Mouse (Mus musculus) CH12.LX (cell line): ENCODE results near the gene Ccdc188. TPM values are rescaled to one million over a fixed set of nuclear protein-coding genes. Genes with fewer than 3 reads are reported as not detected.

ENCODE experiments used
- DNase-seq: peaks from one replicate; pipeline ENCODE4 v3.0.0-alpha.2; 2013; ENCODE audit errors: extremely low read depth
- H3K27ac ChIP-seq: 2 replicates; pipeline ENCODE4 v1.5.1; 2012; ENCODE audit warnings: low read depth, mild to moderate bottlenecking, control low read depth, moderate library complexity; ENCODE audit not compliant: insufficient read depth
- H3K27me3 ChIP-seq: replicated peaks from 2 replicates; pipeline ENCODE3; 2012; ENCODE audit warnings: inconsistent platforms
- H3K36me3 ChIP-seq, 2 experiments: replicated peaks in 1 of 2; 2 replicates each; pipeline versions ENCODE3 to v1.6.1; 2012; ENCODE audit warnings: inconsistent platforms in 1 of 2, low read length in 1 of 2, mild to moderate bottlenecking in 1 of 2, mixed read lengths in 1 of 2, moderate library complexity in 1 of 2; ENCODE audit not compliant: control insufficient read depth in 1 of 2, insufficient read depth in 1 of 2
- H3K4me1 ChIP-seq, 2 experiments: 2 replicates each; pipeline ENCODE4 v1.6.1; 2012; ENCODE audit warnings: inconsistent platforms in 1 of 2, moderate library complexity in 1 of 2; ENCODE audit not compliant: insufficient read depth in 2 of 2, control insufficient read depth in 1 of 2
- H3K4me2 ChIP-seq: 2 replicates; pipeline ENCODE4 v1.6.1; 2012; ENCODE audit warnings: low read depth, mild to moderate bottlenecking, control low read depth; ENCODE audit not compliant: poor library complexity, insufficient read depth, severe bottlenecking
- H3K4me3 ChIP-seq, 3 experiments: fragments of 150-350 bp in 1 of 3; sonication (generic) in 1 of 3; replicated peaks in 1 of 3; 2 replicates each; pipeline versions ENCODE3 to v1.5.1; 2011 to 2012; ENCODE audit warnings: low read depth in 2 of 3, low read length in 2 of 3, mild to moderate bottlenecking in 2 of 3, moderate library complexity in 2 of 3, control low read depth in 1 of 3, improper control_type of control experiment in 1 of 3, inconsistent platforms in 1 of 3, mixed read lengths in 1 of 3; ENCODE audit not compliant: poor library complexity in 1 of 3
- H3K79me2 ChIP-seq: replicated peaks from 2 replicates; pipeline ENCODE4 v1.6.1; 2012; ENCODE audit warnings: mild to moderate bottlenecking, moderate library complexity; ENCODE audit not compliant: control insufficient read depth, poor library complexity, insufficient read depth, severe bottlenecking; ENCODE audit errors: extremely low read depth
- H3K9ac ChIP-seq: 2 replicates; pipeline ENCODE4 v1.6.1; 2012; ENCODE audit warnings: low read depth, mild to moderate bottlenecking, control low read depth, moderate library complexity; ENCODE audit not compliant: insufficient read depth
- H3K9me3 ChIP-seq: replicated peaks from 2 replicates; pipeline ENCODE3; 2012; ENCODE audit warnings: low read length, inconsistent platforms, mixed read lengths
- CHD1 ChIP-seq: IDR thresholded peaks from 2 replicates; pipeline ENCODE4 v1.6.1; 2012; ENCODE audit warnings: low read depth, low read length, improper control_type of control experiment, inconsistent platforms
- CHD2 ChIP-seq: IDR thresholded peaks from 2 replicates; pipeline ENCODE4 v1.6.1; 2011; ENCODE audit warnings: low read length, improper control_type of control experiment
- CTCF ChIP-seq, 2 experiments: IDR thresholded peaks in 1 of 2; conservative IDR thresholded peaks in 1 of 2; 2 replicates each; pipeline ENCODE4 v1.5.1; 2011 to 2012; ENCODE audit warnings: low read depth in 2 of 2, low read length in 2 of 2, improper control_type of control experiment in 1 of 2, inconsistent platforms in 1 of 2, mild to moderate bottlenecking in 1 of 2, moderate library complexity in 1 of 2
- ELF1 ChIP-seq: IDR thresholded peaks from 2 replicates; pipeline ENCODE4 v1.6.1; 2014; ENCODE audit warnings: low read depth, mild to moderate bottlenecking, inconsistent platforms, low read length, improper control_type of control experiment
- ETS1 ChIP-seq: conservative IDR thresholded peaks from 2 replicates; pipeline ENCODE4 v1.6.1; 2012; ENCODE audit warnings: low read depth, mild to moderate bottlenecking, inconsistent platforms, low read length, improper control_type of control experiment, moderate library complexity
- HCFC1 ChIP-seq: IDR thresholded peaks from 2 replicates; pipeline ENCODE4 v1.6.1; 2012; ENCODE audit warnings: low read depth, mild to moderate bottlenecking, inconsistent platforms, low read length, improper control_type of control experiment
- IRF4 ChIP-seq: IDR thresholded peaks from 2 replicates; pipeline ENCODE4 v1.6.1; 2014; ENCODE audit warnings: low read depth, mild to moderate bottlenecking, inconsistent platforms, low read length, improper control_type of control experiment
- JUND ChIP-seq: conservative IDR thresholded peaks from 2 replicates; pipeline ENCODE4 v1.6.1; 2011; ENCODE audit warnings: low read depth, low read length, improper control_type of control experiment
- KAT2A ChIP-seq: IDR thresholded peaks from 2 replicates; pipeline ENCODE4 v1.6.1; 2012; ENCODE audit warnings: low read length, improper control_type of control experiment, inconsistent platforms; ENCODE audit not compliant: insufficient replicate concordance
- MAX ChIP-seq: IDR thresholded peaks from 2 replicates; pipeline ENCODE4 v1.6.1; 2011; ENCODE audit warnings: low read length, improper control_type of control experiment
- MXI1 ChIP-seq: IDR thresholded peaks from 2 replicates; pipeline ENCODE4 v1.6.1; 2011; ENCODE audit warnings: mild to moderate bottlenecking, low read depth, low read length, improper control_type of control experiment
- MYC ChIP-seq: IDR thresholded peaks from 2 replicates; pipeline ENCODE4 v1.6.1; 2011; ENCODE audit warnings: low read depth, mild to moderate bottlenecking, improper control_type of control experiment, low read length
- NELFE ChIP-seq: IDR thresholded peaks from 2 replicates; pipeline ENCODE4 v1.6.1; 2011; ENCODE audit warnings: low read depth, low read length, improper control_type of control experiment
- NRF1 ChIP-seq: IDR thresholded peaks from 2 replicates; pipeline ENCODE4 v1.6.1; 2014; ENCODE audit warnings: low read depth, mild to moderate bottlenecking, inconsistent platforms, low read length, improper control_type of control experiment, moderate library complexity
- POLR2A ChIP-seq: IDR thresholded peaks from 2 replicates; pipeline ENCODE4 v1.6.1; 2011; ENCODE audit warnings: low read depth, mild to moderate bottlenecking, improper control_type of control experiment, low read length
- POLR2AphosphoS2 ChIP-seq: IDR thresholded peaks from 2 replicates; pipeline ENCODE4 v1.6.1; 2011; ENCODE audit warnings: low read depth, low read length, improper control_type of control experiment
- RCOR1 ChIP-seq: conservative IDR thresholded peaks from 2 replicates; pipeline ENCODE4 v1.6.1; 2012; ENCODE audit warnings: low read depth, mild to moderate bottlenecking, inconsistent platforms, low read length, improper control_type of control experiment
- SIN3A ChIP-seq: IDR thresholded peaks from 2 replicates; pipeline ENCODE4 v1.6.1; 2012; ENCODE audit warnings: low read length, improper control_type of control experiment, inconsistent platforms
- USF2 ChIP-seq: conservative IDR thresholded peaks from 2 replicates; pipeline ENCODE4 v1.6.1; 2011; ENCODE audit warnings: low read depth, low read length, improper control_type of control experiment
- ZC3H11A ChIP-seq: IDR thresholded peaks from 2 replicates; pipeline ENCODE4 v1.6.1; 2012; ENCODE audit warnings: low read depth, mild to moderate bottlenecking, inconsistent platforms, low read length, improper control_type of control experiment
- ZKSCAN1 ChIP-seq: IDR thresholded peaks from 2 replicates; pipeline ENCODE4 v1.6.1; 2012; ENCODE audit warnings: low read depth, inconsistent platforms, low read length, improper control_type of control experiment, borderline replicate concordance
- ZMIZ1 ChIP-seq: IDR thresholded peaks from 2 replicates; pipeline ENCODE4 v1.6.1; 2012; ENCODE audit warnings: low read depth, mild to moderate bottlenecking, inconsistent platforms, low read length, improper control_type of control experiment
- dilution Hi-C: fragments of 300-500 bp; cut with MboI; formaldehyde crosslinking; loops from 2 replicates; pipeline ENCODE4 v1.14.3; 2020; ENCODE audit warnings: low sequenced_read_pairs; ENCODE audit not compliant: extremely low pct_unique_long_range_greater_than_20kb, extremely low pct_ligation_motif_present
- in situ Hi-C: fragments of 300-500 bp; cut with MboI; formaldehyde crosslinking; loops from 3 replicates; pipeline ENCODE4 v1.14.3; 2019; ENCODE audit warnings: low sequenced_read_pairs, low pct_ligation_motif_present, low pct_unique_long_range_greater_than_20kb, mixed read lengths
- polyA plus RNA-seq: library from polyadenylated mRNA; unstranded; fragments of >175 nt; gene quantifications from 2 replicates; pipeline ENCODE4 v1.2.1, GENCODE M21; 2012; ENCODE audit warnings: low read depth; ENCODE audit not compliant: insufficient read length
- total RNA-seq, 2 experiments: library from RNA; depleted of rRNA; stranded (reverse); fragments of 300-350 nt in 1 of 2; fragments of >200 nt in 1 of 2; gene quantifications; 2 replicates each; pipeline ENCODE4 v1.2.3; 2012 to 2014

Gene Ccdc188
- total and polyA plus RNA-seq, 3 experiments = 0.30 TPM; not detected in 2

DNA sequence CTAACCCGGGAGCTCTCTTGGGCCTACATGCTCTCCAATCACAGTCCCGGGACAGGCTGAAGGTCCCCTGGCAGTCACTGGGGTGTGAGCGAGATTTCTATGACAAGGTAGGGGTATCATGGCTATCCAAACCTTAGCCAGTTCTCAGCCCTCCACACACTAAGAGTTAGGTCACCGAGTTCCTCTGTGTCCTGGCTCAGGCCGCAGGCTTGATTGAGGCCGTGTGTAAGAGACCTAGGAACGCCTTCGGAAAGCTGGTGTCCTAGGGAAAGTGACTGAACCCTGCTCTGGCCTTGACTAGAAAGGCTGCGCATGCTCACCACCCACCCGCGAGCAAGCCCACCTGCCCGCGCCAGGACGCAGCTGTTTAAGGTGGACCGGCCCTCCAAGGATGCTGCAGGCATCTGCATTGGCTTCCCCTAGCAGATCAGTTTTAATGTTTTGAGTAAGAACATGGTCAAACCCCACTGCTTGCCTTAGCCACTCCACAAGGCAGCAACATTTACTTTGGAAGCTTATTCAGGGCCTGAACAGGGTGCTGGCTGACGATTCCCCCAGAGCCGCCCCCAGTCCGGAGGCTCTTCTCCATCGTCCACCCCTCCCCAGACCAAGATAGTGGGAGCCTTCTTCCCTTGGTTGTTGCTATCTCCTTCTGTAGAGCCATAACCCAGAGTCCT lies 17.8 kb downstream of the Ccdc188 start:
- Histone ChIP-seq H3K9ac (peak overlapping the region; percentile 84), H3K79me2 (no peaks in the 10 kb centered on the region), H3K27me3 (no peaks in the 10 kb centered on the region), H3K9me3 (no peaks in the 10 kb centered on the region)
- no peak for TF ChIP-seq MYC
- TF ChIP-seq CHD2 = 0 out of 2 replicates have a peak, but pooled peaks have one; percentile 22
- TF ChIP-seq ZMIZ1 = no peak; the same call in 1 of the 2 replicates
- no peak for TF ChIP-seq CTCF (conservative IDR thresholded peaks at IDR 0.05 in 1 of 2, IDR thresholded peaks at IDR 0.05 in 1 of 2; ENCODE audit: low read depth in 2 of 2, low read length in 2 of 2)
- peak; percentile 37; the same call in 1 of the 2 replicates for TF ChIP-seq POLR2A
- TF ChIP-seq HCFC1 = peak; percentile 22
- no peak for TF ChIP-seq ZKSCAN1
- no peak for TF ChIP-seq USF2
- TF ChIP-seq MXI1 = 0 out of 2 replicates have a peak, but pooled peaks have one; percentile 15
- peak; percentile 85 for TF ChIP-seq NRF1
- TF ChIP-seq RCOR1 = 0 out of 2 replicates have a peak, but pooled peaks have one; percentile 29
- no peak for TF ChIP-seq KAT2A
- TF ChIP-seq MAX = peak; percentile 66
- TF ChIP-seq IRF4 = no peak
- TF ChIP-seq POLR2AphosphoS2 = peak; percentile 67; the same call in 1 of the 2 replicates
- TF ChIP-seq NELFE = no peak
- TF ChIP-seq ELF1 = 0 out of 2 replicates have a peak, but pooled peaks have one; percentile 2
- no peak for TF ChIP-seq ETS1
- TF ChIP-seq SIN3A = peak; percentile 65; the same call in 1 of the 2 replicates
- no peak for TF ChIP-seq JUND
- TF ChIP-seq CHD1 = no peak
- TF ChIP-seq ZC3H11A = no peak
- TF ChIP-seq, all 38 proteins: peak for 10
- Histone ChIP-seq H3K36me3 (peaks cover 25 to 46% of the 10 kb centered on the region in 2 experiments), H3K4me3 (peak overlapping the region; percentile 61 to 79 (median 62)), H3K27ac (no peak overlapping the region), H3K4me1 (peaks cover 16 to 52% of the 10 kb centered on the region in 2 experiments), H3K4me2 (peak overlapping the region; percentile 45)
- dilution Hi-C loops (no loop called here), in situ Hi-C loops (no loop called here)
- DNase-seq = no peak
